Mouse (Mus musculus) hindbrain, postnatal 0 days (tissue): ENCODE results near the gene Cracr2b. TPM values are rescaled to one million over a fixed set of nuclear protein-coding genes. Genes with fewer than 3 reads are reported as not detected.

Experiments used
- ATAC-seq: fragments of 200-750 bp; cut with Nextera tagmentation; 2 replicates; pipeline ENCODE4 v1.8.0; 2017; ENCODE audit warnings: mild to moderate bottlenecking, moderate TSS enrichment, moderate library complexity
- DNase-seq: peaks from one replicate; pipeline ENCODE4 v3.0.0-alpha.2; 2015; ENCODE audit warnings: low spot score
- H3K27ac ChIP-seq: fragments of 300-500 bp; sonication (generic); 2 replicates; pipeline ENCODE4 v1.5.1; 2014; ENCODE audit warnings: mild to moderate bottlenecking
- H3K27me3 ChIP-seq: fragments of 300-500 bp; sonication (generic); 2 replicates; pipeline ENCODE4 v1.6.1; 2014; ENCODE audit warnings: low read length, mixed read lengths; ENCODE audit not compliant: insufficient read depth
- H3K36me3 ChIP-seq: fragments of 300-500 bp; sonication (generic); 2 replicates; pipeline ENCODE4 v1.6.1; 2014; ENCODE audit warnings: low read length, mixed read lengths; ENCODE audit not compliant: insufficient read depth
- H3K4me1 ChIP-seq: fragments of 300-500 bp; sonication (generic); 2 replicates; pipeline ENCODE4 v1.6.1; 2014; ENCODE audit warnings: antibody characterized with exemption, low read length, mixed read lengths; ENCODE audit not compliant: insufficient read depth
- H3K4me2 ChIP-seq: fragments of 300-500 bp; sonication (generic); 2 replicates; pipeline ENCODE4 v1.6.1; 2014; ENCODE audit warnings: low read depth, mild to moderate bottlenecking, low read length, moderate library complexity, mixed read lengths
- H3K4me3 ChIP-seq: fragments of 300-500 bp; sonication (generic); 2 replicates; pipeline ENCODE4 v1.5.1; 2014; ENCODE audit warnings: low read length
- H3K9ac ChIP-seq: fragments of 300-500 bp; sonication (generic); replicated peaks from 2 replicates; pipeline ENCODE4 v1.6.1; 2014; ENCODE audit warnings: mild to moderate bottlenecking, low read length, moderate library complexity, mixed read lengths
- H3K9me3 ChIP-seq: fragments of 300-500 bp; sonication (generic); 2 replicates; pipeline ENCODE4 v1.6.1; 2016; ENCODE audit warnings: low read length, mixed read lengths
- CTCF ChIP-seq: IDR thresholded peaks from 2 replicates; pipeline ENCODE4 v1.5.1; 2016; ENCODE audit warnings: antibody characterized with exemption, control low read depth, low read depth
- WGBS: fragments of 180-500 bp; shearing (Covaris S2); extraction: QIAGEN DNeasy Blood & Tissue Kit; methylation state at CpG from one replicate; pipeline ENCODE4 v1.1.7; 2014; 5-methylcytosine and 5-hydroxymethylcytosine counted together
- polyA plus RNA-seq: library from polyadenylated mRNA; unstranded; fragments of >200 nt; fragmentation: Nextera tagmentation; extraction: Ambion mirVana; gene quantifications from 2 replicates; pipeline ENCODE4 v1.2.1, GENCODE M21; 2015
- total RNA-seq: library from RNA; depleted of rRNA; stranded (reverse); fragments of >200 nt; gene quantifications from 2 replicates; pipeline ENCODE4 v1.2.3, GENCODE M21; 2014

Gene Cracr2b
- total and polyA plus RNA-seq, 2 experiments from 2014 or later = 5.0 to 9.1 TPM

DNA sequence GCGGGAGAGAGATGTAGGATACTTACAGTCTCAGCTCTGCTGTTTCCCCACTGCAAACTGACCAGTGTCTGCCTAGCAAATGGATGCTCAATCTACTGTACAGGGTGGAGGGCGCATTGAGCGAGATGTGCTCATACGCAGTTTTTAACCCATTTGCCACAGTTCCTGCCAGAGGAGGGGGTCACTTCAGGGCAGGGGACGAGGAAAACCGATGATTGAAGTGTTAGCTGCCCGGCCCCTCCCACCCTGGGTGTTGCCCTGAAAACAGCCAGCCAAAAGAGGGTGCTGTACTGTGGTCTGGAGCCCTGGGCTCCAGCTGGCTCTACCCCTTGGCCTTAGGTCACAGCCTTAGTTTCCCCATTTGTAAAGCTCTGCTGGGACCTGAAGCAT, 16.1 kb downstream of the Cracr2b start:
- ATAC-seq (no peak), DNase-seq (no peak)
- H3K4me3 ChIP-seq = 0 out of 2 replicates have a peak overlapping the region, but pooled peaks have one; percentile 7
- no peaks in the 10 kb centered on the region for H3K27me3 ChIP-seq
- H3K9me3 ChIP-seq = no peaks in the 10 kb centered on the region
- WGBS = 20% methylated on average over 7 of the region's 7 CpGs
- H3K4me2 ChIP-seq = peak overlapping the region; percentile 77
- H3K4me1 ChIP-seq = peaks cover 18% of the 10 kb centered on the region
- no peak overlapping the region; the same call in 1 of the 2 replicates for H3K9ac ChIP-seq
- TF ChIP-seq CTCF = no peak; the same call in 1 of the 2 replicates
- peak overlapping the region; percentile 80; the same call in 1 of the 2 replicates for H3K27ac ChIP-seq
- H3K36me3 ChIP-seq = peaks cover 8% of the 10 kb centered on the region

DNA sequence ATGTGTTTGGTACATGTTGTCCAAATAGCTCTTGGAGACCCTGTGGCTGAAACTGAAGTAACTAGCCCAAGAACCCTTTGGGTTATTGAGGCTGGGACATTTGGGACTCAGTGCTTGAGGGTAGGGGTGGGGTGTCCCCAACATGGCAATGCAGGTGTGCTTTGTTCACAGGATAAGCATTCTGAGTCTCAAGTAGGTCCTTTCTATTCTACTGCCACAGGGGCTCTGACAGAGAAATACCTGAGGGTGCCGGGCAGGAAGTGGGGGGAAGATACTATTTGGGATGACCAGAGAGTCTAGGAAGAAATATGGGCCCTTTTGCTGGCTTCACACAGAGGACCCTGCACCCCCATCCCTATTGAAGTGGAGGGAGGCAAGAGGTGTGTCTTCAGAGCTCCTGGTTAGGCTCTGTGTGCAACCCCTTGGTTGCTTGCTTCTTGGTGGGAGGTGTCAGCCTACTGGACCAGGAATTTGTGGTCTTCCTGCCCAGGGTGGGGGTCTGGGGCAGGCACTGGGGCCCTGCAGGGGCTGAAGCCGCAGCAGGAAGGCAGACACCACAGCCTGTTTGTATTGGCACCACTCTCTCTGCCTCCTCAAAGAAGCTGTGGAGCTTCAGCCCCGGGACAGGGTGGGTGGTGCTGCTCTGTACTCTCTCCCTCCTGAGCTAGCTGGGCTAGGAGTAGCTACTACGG, 16.8 kb downstream of the Cracr2b start:
- Histone ChIP-seq H3K9me3 (no peaks in the 10 kb centered on the region), H3K4me3 (no peak overlapping the region), H3K27ac (peak overlapping the region; percentile 80; the same call in 1 of the 2 replicates), H3K36me3 (peaks cover under 1% of the 10 kb centered on the region), H3K9ac (no peak overlapping the region), H3K4me1 (peaks cover 18% of the 10 kb centered on the region), H3K4me2 (no peak overlapping the region), H3K27me3 (no peaks in the 10 kb centered on the region)
- DNase-seq = no peak
- ATAC-seq = no peak
- WGBS = 76% methylated on average over 4 of the region's 4 CpGs
- no peak for TF ChIP-seq CTCF

DNA sequence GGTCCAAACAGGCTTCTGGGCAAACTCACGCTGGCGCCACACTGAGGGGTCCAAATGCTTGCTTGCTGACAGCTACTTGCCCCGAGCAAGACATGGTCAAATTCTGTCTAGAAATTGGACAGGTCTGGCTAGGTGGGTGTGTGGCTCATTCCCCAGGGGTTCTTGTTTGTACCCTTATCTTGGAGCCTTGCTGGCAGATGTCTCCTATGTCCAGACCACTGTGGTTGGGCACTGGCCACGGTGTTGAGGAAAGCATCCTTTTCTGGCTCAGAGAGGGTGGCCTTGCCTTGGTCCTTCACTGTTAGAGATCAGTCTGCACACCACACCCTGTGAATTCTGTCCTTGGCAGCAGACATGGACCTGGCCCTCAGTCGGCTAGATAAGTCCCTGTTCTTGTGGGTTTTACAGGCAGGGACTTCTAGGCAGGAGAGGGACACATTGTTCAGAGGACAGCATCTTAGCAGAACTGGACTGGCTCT, 17.4 kb downstream of the Cracr2b start:
- H3K36me3 ChIP-seq = no peaks in the 10 kb centered on the region
- WGBS = 73% methylated on average over 5 of the region's 5 CpGs
- ATAC-seq (no peak), DNase-seq (no peak)
- H3K4me3 ChIP-seq = no peak overlapping the region
- H3K9me3 ChIP-seq = no peaks in the 10 kb centered on the region
- H3K9ac ChIP-seq = no peak overlapping the region
- H3K27me3 ChIP-seq = no peaks in the 10 kb centered on the region
- peaks cover 18% of the 10 kb centered on the region for H3K4me1 ChIP-seq
- no peak overlapping the region for H3K4me2 ChIP-seq
- H3K27ac ChIP-seq = no peak overlapping the region
- no peak for TF ChIP-seq CTCF

DNA sequence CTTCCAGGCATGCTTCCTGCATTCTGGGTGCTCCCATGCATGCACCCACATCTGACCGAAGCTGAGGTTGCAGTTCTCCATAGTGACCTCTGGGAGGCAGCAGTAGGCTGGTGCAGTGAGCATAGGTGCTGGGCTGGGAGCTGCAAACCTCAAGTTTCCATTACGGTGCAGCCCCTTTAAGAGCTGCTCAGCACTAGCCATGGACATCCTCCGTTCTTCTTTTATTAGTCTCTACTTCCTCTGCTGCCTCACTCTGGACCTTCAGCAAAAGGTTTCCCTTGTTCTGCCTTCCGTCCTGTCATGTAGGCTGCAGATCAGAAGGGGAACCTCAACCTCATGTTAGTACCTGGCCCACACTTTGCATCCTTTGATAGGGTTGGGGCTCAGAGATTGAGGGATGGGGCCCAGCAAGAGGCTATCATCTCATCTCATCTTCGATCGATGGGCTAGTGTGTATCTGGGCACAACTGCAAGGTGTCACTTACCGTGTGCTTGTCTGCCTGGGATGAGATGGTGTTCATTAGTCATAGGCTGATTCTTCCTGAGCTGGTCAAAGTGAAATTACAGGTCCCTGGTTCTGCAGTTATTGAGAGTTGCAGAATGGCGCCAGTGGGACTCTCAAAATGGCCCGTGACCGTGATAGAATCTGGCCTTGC, 20.1 kb downstream of the Cracr2b start:
- Histone ChIP-seq H3K9ac (peak overlapping the region; percentile 17; the same call in 1 of the 2 replicates), H3K4me1 (peaks cover 14% of the 10 kb centered on the region), H3K4me2 (peak overlapping the region; percentile 93), H3K27me3 (no peaks in the 10 kb centered on the region), H3K9me3 (no peaks in the 10 kb centered on the region), H3K36me3 (no peaks in the 10 kb centered on the region), H3K4me3 (peak overlapping the region; percentile 70), H3K27ac (peak overlapping the region; percentile 81)
- peak; percentile 60 for ATAC-seq
- WGBS = 9% methylated on average over 10 of the region's 10 CpGs
- DNase-seq = peak; percentile 90
- TF ChIP-seq CTCF = peak; percentile 96

DNA sequence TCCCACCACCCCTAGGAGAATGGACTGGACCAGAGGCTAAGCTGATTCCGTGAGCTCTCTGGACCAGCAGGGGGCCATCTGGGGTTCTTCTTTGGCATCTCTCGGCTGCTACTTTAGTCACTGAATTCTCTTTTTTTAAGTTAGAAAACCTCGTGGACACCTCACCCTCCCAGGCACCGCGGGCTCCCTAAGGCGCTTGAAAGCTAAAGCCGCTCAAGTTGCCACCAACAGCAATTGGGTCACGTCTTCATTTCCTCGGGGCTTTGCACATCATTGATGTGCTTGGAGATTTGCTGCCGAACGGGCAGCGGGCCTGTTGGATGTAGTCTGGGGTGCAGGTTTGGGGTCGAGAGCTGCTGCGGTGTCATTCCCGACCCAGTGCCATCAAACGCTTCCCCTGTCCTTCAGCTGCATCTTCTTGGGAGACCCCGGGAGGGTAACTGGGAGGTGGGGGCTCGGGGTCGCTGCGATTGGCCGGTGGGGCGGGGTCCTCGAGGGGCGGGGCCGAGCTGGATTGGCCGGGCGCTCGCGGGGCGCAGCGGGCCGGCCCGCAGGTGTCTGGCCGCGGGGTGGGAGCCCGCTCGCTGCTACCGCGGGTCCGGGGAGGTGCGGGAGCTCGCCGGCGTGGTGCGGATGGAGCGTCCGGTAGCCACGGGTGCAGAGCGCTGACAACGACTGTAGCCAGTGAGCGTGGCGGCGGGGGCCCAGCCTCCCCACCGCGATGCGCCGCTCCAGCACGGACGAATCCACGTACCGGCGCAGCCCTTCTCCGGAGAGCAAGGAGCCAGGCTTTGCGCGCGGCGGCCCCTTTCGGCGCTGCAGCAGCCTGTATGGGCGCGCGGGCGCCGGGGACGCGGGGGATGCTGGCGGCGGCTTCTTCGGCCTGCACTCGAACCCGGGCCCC, 20.9 kb downstream of the Cracr2b start:
- H3K9ac ChIP-seq = peak overlapping the region; percentile 78
- whole genome bisulfite sequencing = under 1% methylated on average over 71 of the region's 81 CpGs
- TF ChIP-seq CTCF = peak; percentile 57
- H3K4me1 ChIP-seq = peaks cover 12% of the 10 kb centered on the region
- H3K9me3 ChIP-seq = no peaks in the 10 kb centered on the region
- H3K4me2 ChIP-seq = peak overlapping the region; percentile 93
- H3K27me3 ChIP-seq = no peaks in the 10 kb centered on the region
- DNase-seq (peak; percentile 76), ATAC-seq (peak; percentile 50)
- peak overlapping the region; percentile 81 for H3K27ac ChIP-seq
- H3K4me3 ChIP-seq = peak overlapping the region; percentile 70
- no peaks in the 10 kb centered on the region for H3K36me3 ChIP-seq

DNA sequence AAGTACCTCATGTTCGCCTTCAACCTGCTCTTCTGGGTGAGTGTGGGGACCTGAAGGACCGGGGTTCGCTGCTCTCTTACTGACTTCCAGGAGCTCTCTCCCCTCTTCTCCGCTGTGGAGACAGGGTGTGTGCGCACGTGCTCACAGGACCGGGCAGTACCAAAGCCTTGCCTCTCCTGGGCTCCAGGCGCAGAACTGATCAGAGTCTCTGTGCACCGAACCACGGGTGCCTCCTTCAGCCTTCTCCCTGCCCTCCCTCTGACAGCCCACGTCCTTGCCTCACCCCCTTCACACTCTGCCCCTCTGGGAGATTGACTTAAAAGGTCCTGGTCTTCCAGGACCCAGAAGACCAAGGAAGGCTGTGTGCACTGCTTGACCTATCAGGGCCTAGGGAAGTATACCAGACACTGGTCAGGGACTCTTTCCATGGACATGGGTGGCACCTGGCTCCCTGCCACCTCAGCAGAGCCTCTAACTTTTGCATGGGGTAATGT, 21.7 kb downstream of the Cracr2b start:
- peak overlapping the region; percentile 70 for H3K4me3 ChIP-seq
- peak overlapping the region; percentile 78 for H3K9ac ChIP-seq
- no peak for ATAC-seq
- no peaks in the 10 kb centered on the region for H3K36me3 ChIP-seq
- TF ChIP-seq CTCF = no peak
- no peaks in the 10 kb centered on the region for H3K27me3 ChIP-seq
- peaks cover 12% of the 10 kb centered on the region for H3K4me1 ChIP-seq
- no peaks in the 10 kb centered on the region for H3K9me3 ChIP-seq
- peak overlapping the region; percentile 81 for H3K27ac ChIP-seq
- WGBS = 5% methylated on average over 11 of the region's 11 CpGs
- H3K4me2 ChIP-seq = peak overlapping the region; percentile 93
- DNase-seq = no peak
